Mouse (Mus musculus) embryonic facial prominence, embryonic 11.5 days (tissue): ENCODE measurements around the gene Oscp1. TPM values are rescaled to one million over a fixed set of nuclear protein-coding genes. Genes with fewer than 3 reads are reported as not detected.

Experiments
- ATAC-seq: fragments of 200-750 bp; cut with Nextera tagmentation; replicated peaks from 2 replicates; pipeline ENCODE4 v1.8.0; 2017; ENCODE audit warnings: low read depth; ENCODE audit not compliant: insufficient number of reproducible peaks, low FRiP score, low TSS enrichment
- DNase-seq: peaks from one replicate; pipeline ENCODE4 v3.0.0-alpha.2; 2015; ENCODE audit warnings: low spot score
- H3K27ac ChIP-seq: fragments of 300-500 bp; sonication (generic); replicated peaks from 2 replicates; pipeline ENCODE4 v1.5.1; 2014; ENCODE audit warnings: mild to moderate bottlenecking, low read depth, low read length, control low read depth
- H3K27me3 ChIP-seq: fragments of 300-500 bp; sonication (generic); 2 replicates; pipeline ENCODE4 v1.6.1; 2014; ENCODE audit warnings: mild to moderate bottlenecking, low read length, moderate library complexity, mixed read lengths; ENCODE audit not compliant: control insufficient read depth, insufficient read depth
- H3K36me3 ChIP-seq: fragments of 300-500 bp; sonication (generic); replicated peaks from 2 replicates; pipeline ENCODE4 v1.6.1; 2014; ENCODE audit warnings: low read depth, mild to moderate bottlenecking, low read length, moderate library complexity, mixed read lengths; ENCODE audit not compliant: control insufficient read depth, insufficient read depth
- H3K4me1 ChIP-seq: fragments of 300-500 bp; sonication (generic); 2 replicates; pipeline ENCODE4 v1.6.1; 2014; ENCODE audit warnings: low read length, mixed read lengths; ENCODE audit not compliant: control insufficient read depth, insufficient read depth
- H3K4me2 ChIP-seq: fragments of 300-500 bp; sonication (generic); 2 replicates; pipeline ENCODE4 v1.6.1; 2014; ENCODE audit warnings: low read depth, mild to moderate bottlenecking, control low read depth, low read length, moderate library complexity
- H3K4me3 ChIP-seq: fragments of 300-500 bp; sonication (generic); 2 replicates; pipeline ENCODE4 v1.5.1; 2014; ENCODE audit warnings: low read depth, low read length, control low read depth
- H3K9ac ChIP-seq: fragments of 300-500 bp; sonication (generic); replicated peaks from 2 replicates; pipeline ENCODE4 v1.6.1; 2014; ENCODE audit warnings: mild to moderate bottlenecking, control low read depth, low read length
- H3K9me3 ChIP-seq: fragments of 300-500 bp; sonication (generic); replicated peaks from 2 replicates; pipeline ENCODE4 v1.6.1; 2016; ENCODE audit warnings: mild to moderate bottlenecking, low read length, inconsistent platforms, mixed read lengths; ENCODE audit not compliant: control insufficient read depth
- WGBS: fragments of 180-500 bp; shearing (Covaris S2); extraction: QIAGEN DNeasy Blood & Tissue Kit; methylation state at CpG from one replicate; pipeline ENCODE4 v1.1.7; 2014; 5-methylcytosine and 5-hydroxymethylcytosine counted together
- polyA plus RNA-seq: library from polyadenylated mRNA; unstranded; fragments of >200 nt; fragmentation: Nextera tagmentation; extraction: Ambion mirVana; gene quantifications from 2 replicates; pipeline ENCODE4 v1.2.1, GENCODE M21; 2014

The Oscp1 gene
- polyA plus RNA-seq, 1 experiment from 2014 or later = 18.3 TPM

DNA sequence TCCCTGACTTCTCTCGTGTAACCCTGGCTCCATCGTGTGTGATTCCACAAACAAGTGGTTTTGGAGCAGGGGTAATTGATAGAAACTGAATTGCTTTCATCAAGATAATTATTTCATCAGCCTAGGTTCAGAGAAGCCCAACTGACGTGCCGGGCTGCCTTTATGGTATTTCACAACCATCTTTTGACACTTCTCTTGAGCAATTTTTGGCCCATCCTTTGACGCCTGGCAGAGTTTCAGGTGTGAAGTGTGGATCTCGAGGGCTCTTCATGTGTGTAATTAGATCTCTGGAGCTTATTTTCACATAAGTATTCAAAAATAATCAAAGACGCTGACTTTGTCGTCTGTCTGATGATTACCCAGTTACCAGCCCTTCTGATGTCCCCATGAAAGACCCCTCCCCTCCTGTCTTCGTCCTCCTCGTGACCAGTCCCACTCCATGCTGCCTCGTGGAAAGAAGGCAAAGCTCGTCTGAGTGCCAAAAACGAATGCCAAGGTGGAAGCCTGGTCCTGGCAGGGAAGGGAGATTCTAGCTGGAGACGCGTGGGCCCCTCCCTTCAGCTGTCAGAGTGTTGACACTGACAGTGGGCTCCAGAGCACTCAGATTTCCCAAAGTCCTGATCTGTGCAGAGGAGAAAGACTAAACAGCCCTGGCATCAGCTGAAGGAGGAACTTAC lies 9.2 kb downstream of the Oscp1 start:
- WGBS = 76% methylated on average over 15 of the region's 15 CpGs
- Histone ChIP-seq H3K36me3 (no peaks in the 10 kb centered on the region), H3K9ac (no peak overlapping the region), H3K9me3 (no peaks in the 10 kb centered on the region), H3K27ac (no peak overlapping the region), H3K27me3 (no peaks in the 10 kb centered on the region), H3K4me2 (no peak overlapping the region), H3K4me3 (no peak overlapping the region), H3K4me1 (no peaks in the 10 kb centered on the region)
- no peak for DNase-seq
- no peak for ATAC-seq

DNA sequence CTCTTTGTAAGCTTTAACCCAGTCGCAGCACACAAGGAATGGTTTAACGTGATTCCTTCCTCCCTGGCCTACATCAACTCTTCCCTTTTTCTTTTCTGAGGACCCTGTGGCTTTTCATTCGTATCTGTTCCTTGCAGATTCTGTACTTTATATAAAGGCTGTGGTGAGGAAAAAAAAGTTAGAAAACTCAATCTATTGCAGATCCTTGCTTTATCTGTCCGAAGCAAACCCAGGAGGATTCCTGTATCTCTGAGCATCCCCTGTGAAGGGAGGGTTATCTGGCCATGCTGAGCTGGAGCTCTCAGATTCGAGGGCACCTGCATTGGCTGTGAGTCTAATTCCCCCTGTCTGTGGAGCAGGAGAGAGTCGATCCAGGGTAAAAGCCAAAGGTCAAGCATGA lies 10.5 kb downstream of the Oscp1 start:
- no peak for DNase-seq
- Histone ChIP-seq H3K4me2 (no peak overlapping the region), H3K27ac (no peak overlapping the region), H3K27me3 (no peaks in the 10 kb centered on the region), H3K36me3 (no peaks in the 10 kb centered on the region), H3K9me3 (no peaks in the 10 kb centered on the region), H3K4me1 (no peaks in the 10 kb centered on the region), H3K4me3 (no peak overlapping the region), H3K9ac (no peak overlapping the region)
- WGBS = 87% methylated on average over 6 of the region's 6 CpGs
- no peak for ATAC-seq

DNA sequence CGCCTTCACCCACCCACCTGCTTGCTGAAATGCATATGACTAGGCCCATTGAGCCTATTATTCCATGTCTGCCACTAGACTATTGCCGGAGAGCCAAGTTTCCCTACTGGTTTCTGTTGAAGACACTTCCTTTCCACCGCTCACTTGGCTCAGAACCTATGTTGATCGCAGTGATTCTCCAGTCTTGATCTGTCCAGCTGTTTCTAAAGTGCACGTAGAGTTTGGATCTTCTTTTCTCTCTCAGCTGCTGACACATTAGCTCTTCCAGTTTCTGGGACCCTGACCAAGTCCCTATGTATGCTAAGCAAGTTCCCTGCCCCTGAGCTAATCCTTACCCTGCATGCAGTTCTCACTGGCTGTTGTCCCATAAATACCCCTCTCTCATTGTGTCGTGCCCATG lies 19.5 kb downstream of the Oscp1 start:
- H3K4me3 ChIP-seq = no peak overlapping the region
- no peak overlapping the region for H3K9ac ChIP-seq
- ATAC-seq = no peak
- no peaks in the 10 kb centered on the region for H3K4me1 ChIP-seq
- 80% methylated on average over 6 of the region's 6 CpGs for WGBS
- H3K4me2 ChIP-seq = no peak overlapping the region
- H3K27me3 ChIP-seq = no peaks in the 10 kb centered on the region
- no peaks in the 10 kb centered on the region for H3K36me3 ChIP-seq
- no peaks in the 10 kb centered on the region for H3K9me3 ChIP-seq
- DNase-seq = no peak
- H3K27ac ChIP-seq = no peak overlapping the region

DNA sequence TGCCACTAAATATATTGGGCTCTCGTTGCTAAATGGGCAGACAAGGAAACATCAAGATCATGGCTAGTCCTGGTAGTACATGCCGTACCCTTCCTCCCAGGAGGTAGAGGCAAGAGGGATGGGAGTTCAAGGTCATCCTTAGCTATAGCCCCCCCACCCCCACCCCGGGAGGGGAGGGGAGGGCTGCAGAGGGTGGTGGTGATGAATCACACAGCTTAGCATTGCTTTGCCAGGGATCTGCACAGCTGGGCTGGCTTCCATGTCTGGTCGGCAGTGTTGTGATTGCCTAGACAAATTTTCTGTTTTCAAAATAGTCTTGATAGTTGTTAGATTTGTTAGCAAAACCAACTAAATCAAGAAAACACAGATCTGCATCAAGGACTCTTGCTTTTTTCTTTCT lies 20.9 kb downstream of the Oscp1 start:
- no peak overlapping the region for H3K4me2 ChIP-seq
- H3K4me3 ChIP-seq = no peak overlapping the region
- no peaks in the 10 kb centered on the region for H3K9me3 ChIP-seq
- 79% methylated on average over 4 of the region's 4 CpGs for WGBS
- no peaks in the 10 kb centered on the region for H3K36me3 ChIP-seq
- no peaks in the 10 kb centered on the region for H3K27me3 ChIP-seq
- no peak overlapping the region for H3K27ac ChIP-seq
- no peak for ATAC-seq
- H3K9ac ChIP-seq = no peak overlapping the region; the same call in 1 of the 2 replicates
- H3K4me1 ChIP-seq = no peaks in the 10 kb centered on the region
- DNase-seq = no peak

DNA sequence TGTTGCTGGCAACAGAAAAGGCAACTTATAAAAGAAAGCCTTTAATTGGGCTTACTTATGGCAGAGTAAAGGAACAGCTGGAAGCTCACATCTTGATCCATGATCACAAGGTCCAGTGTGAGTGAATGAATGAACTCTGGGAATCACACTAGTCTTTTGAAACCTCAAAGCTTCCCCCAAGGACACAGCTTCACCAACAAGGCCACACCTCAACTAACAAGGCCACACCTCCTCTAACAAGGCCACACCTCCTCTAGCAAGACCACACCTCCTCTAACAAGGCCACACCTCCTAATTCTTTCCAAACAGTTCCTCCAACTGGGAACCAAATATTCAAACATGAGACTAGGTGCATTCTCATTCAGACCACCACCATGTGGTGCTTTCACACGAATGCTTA lies 23.2 kb downstream of the Oscp1 start:
- no peak for DNase-seq
- H3K36me3 ChIP-seq = no peaks in the 10 kb centered on the region
- no peak for ATAC-seq
- no peaks in the 10 kb centered on the region for H3K4me1 ChIP-seq
- H3K4me2 ChIP-seq = no peak overlapping the region
- H3K27me3 ChIP-seq = no peaks in the 10 kb centered on the region
- no peaks in the 10 kb centered on the region for H3K9me3 ChIP-seq
- H3K4me3 ChIP-seq = no peak overlapping the region
- H3K27ac ChIP-seq = no peak overlapping the region
- no peak overlapping the region for H3K9ac ChIP-seq
- WGBS = 88% methylated on average over 1 of the region's 1 CpGs

DNA sequence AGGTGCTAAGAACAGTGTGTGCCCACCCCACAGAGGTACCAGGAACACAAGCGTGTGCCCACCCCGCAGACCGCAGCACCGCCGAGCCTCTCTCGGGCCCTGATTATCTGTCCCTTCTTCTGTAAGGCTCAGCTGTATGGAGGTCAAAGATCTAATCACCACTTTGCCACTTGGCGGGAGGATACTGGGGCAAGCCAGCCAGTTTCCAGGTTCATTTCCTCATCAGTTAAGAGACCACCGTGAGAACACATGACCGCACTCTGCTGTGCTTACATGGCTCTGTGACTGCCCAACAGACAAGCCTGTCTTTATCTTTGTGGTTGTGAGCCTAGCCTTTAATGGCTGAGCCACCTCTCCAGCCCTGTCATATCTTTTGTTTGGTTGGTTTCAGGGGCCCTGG lies 24.7 kb downstream of the Oscp1 start:
- Histone ChIP-seq H3K4me2 (no peak overlapping the region), H3K36me3 (no peaks in the 10 kb centered on the region), H3K9ac (no peak overlapping the region), H3K27me3 (no peaks in the 10 kb centered on the region), H3K4me1 (no peaks in the 10 kb centered on the region), H3K4me3 (no peak overlapping the region), H3K27ac (no peak overlapping the region), H3K9me3 (no peaks in the 10 kb centered on the region)
- DNase-seq (no peak), ATAC-seq (no peak)
- WGBS = 91% methylated on average over 9 of the region's 9 CpGs

DNA sequence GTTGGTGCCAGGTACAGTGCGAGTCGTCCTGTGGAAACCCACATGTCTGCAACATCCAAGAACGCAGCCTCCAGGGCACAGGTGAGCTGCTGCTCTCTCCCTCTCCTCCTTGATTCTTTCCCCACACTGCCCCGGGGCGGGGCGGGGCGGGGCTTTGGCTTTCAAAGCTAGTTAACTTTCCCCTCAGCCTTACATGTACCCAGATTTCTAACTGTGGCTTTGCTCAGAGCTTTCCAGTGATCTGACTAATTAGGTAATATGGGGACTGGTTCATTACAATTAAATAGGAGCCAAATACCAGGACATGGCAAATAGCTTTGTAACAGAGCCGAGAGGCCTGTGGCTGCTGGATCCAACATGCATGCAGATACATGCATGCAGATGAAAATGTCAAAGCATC lies 26.0 kb downstream of the Oscp1 start:
- ATAC-seq (no peak), DNase-seq (no peak)
- Histone ChIP-seq H3K27ac (no peak overlapping the region), H3K4me2 (no peak overlapping the region), H3K9me3 (no peaks in the 10 kb centered on the region), H3K9ac (no peak overlapping the region), H3K27me3 (no peaks in the 10 kb centered on the region), H3K4me1 (no peaks in the 10 kb centered on the region), H3K4me3 (no peak overlapping the region), H3K36me3 (no peaks in the 10 kb centered on the region)
- WGBS = 56% methylated on average over 8 of the region's 8 CpGs

DNA sequence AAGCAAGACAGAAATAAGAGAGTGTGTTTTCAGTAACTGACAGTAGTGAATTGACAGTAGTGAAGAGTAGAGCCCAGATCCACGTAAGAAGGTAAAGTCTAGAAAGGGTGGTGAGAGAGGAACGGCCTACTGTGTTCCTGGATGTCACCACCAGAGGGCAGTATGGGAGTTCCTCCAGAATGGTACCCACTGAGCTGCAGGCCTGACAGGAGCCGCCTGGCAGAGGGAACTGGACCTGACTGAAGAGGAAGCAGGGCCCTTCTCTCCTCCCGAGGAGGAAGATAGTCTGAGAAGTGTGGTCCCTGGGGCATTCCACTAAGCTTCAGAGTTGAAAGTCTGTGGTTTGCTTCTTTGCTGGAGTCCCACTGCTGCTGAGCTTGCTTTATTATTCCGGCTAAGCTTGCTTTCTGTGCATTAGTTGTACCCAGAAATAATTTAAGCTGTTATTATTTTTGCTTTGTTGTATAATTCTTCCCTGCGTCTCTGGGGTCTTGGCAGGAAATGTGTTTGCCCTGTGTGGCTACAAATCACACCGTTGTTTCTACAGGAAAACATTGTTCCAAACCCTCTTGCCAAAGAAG lies 27.7 kb downstream of the Oscp1 start:
- 34% methylated on average over 7 of the region's 7 CpGs for WGBS
- H3K36me3 ChIP-seq = no peaks in the 10 kb centered on the region
- no peak overlapping the region for H3K27ac ChIP-seq
- H3K4me1 ChIP-seq = no peaks in the 10 kb centered on the region
- no peaks in the 10 kb centered on the region for H3K27me3 ChIP-seq
- H3K4me2 ChIP-seq = no peak overlapping the region
- 0 out of 2 replicates have a peak, but pooled peaks have one; percentile 51 for ATAC-seq
- no peak overlapping the region for H3K4me3 ChIP-seq
- no peaks in the 10 kb centered on the region for H3K9me3 ChIP-seq
- DNase-seq = peak; percentile 89
- H3K9ac ChIP-seq = no peak overlapping the region
